Mouse (Mus musculus) ES-CJ7 (cell line): ENCODE results near the gene Kirrel2.

ENCODE experiments used
- DNase-seq: peaks from one replicate; pipeline ENCODE4 v3.0.0; 2011; ENCODE audit warnings: low read depth, low spot score

The Kirrel2 gene

GRCm38 (mm10) chr7:30450241-30450640 lies 7.2 kb downstream of the Kirrel2 start:
- no peak for DNase-seq

- DNase-seq: peak; percentile 69
Measured at GRCm38 (mm10) chr7:30444971-30445751, 12.3 kb downstream of the Kirrel2 start, which contains the start of gene Aplp1. TSS of gene Aplp1 (minus strand) at chr7:30445535.

DNA sequence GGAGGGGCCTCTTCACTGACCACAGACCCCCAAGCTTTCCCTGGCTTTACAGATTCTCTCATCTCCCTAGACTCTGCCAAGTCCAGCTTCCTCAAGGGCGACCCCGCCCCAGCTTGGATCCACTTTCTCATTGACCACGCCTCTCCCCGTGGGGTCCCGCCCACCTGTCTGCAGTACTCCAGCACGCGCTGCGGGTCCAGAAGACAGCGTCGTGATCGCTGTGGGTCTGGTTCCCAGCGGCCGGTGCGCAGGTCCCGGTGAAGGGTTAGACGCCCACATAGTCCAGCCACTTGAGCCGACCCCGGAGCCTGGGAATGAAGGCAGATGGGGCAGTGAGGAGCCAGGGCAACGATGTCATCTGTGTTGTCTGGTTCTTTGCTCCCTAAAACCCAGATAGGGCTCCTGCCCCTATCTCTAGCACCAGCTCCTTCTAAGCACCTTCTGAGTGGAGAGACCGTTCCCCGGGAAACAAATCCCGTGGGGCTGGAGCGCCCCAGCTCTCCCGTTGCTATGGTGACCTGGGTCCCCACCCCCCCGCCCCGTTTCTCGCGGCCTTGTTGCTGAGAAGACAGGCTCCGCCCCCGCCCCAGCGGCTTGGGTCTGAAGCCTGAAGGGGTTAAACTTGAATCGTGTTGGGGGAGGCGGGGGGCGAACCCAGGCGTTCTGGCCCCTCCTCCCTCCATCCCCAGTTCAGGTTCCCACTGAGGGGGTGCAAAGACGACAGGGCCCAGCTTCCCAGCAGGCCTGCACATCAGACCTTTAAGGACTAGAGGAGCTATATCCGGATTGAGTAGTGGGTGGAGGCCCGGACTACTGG lies 13.1 kb downstream of the Kirrel2 start:
- DNase-seq: peak; percentile 86

DNA sequence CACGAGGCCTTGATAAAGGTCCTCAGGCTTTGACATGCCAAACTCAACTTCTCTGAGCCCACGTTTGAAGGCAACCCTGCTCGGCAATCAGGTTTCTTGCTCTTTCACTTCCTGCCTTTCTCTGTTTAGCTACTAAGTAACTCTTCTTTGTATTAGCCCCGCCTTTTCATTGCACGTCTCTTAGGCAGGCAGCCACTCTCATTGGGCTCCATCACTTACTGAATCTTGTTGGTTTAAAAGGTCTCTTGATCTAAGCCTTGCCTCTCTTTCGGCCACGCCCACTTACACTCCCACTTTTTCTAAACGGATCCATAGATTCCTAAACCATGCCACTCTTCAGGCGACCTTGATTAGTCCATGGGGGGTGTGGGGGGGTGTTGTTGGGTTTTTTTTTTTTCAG lies 13.8 kb downstream of the Kirrel2 start:
- peak; percentile 84 for DNase-seq

DNA sequence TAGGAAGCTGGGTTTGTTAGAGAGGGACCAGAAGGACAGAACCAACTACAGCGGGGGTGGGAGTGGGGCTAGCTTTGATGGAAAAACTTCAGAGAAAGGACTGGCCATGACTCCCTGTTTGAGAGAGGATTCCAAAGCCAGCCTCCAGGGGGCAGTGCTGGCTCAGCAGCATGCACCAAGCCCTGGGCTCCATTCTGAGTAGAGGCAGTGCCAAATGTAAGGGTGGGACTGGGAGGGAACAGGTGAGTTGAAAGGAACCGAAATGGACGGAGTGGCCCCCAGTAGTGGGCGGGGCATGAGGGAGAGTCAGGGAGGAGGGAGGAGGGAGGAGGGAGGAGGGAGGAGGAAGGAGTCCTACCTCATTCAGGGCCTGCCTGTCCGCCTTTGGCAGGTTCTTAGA lies 16.8 kb downstream of the Kirrel2 start:
- peak; percentile 90 for DNase-seq

- no peak for DNase-seq
Measured at GRCm38 (mm10) chr7:30439734-30440133, 17.8 kb downstream of the Kirrel2 start.

DNA sequence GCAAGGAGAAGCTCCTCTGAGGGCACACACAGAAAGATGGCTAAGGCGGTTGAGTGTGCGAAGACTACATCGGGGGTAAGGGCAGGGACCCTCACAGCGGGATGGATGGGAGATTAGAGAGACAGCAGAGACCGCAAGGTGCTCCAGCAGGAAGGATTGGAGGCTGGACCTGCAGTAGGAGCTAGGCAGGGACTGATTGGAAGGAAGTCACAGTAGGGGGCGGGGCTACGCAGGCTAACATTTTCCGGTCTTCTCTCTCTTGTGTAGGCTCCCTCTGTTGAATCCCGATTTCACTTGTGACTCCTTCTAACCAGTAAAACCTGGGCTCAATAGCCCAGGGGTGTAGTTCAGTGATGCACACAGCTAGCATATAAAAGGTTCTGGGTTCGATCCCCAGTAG lies 20.6 kb downstream of the Kirrel2 start:
- peak; percentile 96 for DNase-seq

DNA sequence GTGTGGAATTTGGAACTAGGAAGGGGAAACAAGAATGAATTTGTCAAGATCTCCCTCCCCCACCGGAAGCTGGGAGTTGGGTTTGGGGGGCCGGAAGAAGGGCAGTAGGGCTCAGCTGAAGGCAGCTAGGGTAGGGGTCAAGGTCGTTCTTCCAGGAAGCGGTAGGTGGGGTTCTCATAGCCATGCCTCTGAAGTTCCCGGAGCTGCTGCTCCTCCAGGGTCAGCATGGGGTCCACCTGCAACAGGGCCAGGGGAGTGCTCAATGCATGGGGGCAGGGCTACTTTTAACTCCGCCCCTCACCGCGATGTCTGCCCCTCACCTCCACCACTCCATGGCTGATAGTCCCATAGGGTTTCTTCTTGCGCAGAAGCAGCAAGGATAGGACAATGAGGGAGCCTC lies 22.3 kb downstream of the Kirrel2 start:
- peak; percentile 91 for DNase-seq

DNA sequence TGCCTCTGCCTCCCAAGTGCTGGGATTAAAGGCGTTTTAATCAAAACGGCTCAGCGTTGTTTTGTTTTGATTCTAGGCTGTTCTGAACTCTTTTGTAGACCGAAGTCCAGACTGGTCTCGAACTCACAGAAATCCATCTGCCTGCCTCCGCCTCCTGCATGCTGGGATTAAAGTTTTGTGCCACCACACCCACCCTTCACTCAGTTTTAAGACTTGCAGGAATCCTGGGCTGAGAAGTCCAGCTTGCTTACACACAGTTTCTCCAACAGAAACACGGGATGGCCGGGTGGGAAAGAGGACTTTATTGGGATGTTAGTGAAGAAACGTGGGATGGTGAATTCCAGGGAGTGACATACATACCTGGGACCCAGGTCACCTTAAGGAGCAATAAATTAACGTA lies 22.8 kb downstream of the Kirrel2 start:
- DNase-seq: peak; percentile 64

DNA sequence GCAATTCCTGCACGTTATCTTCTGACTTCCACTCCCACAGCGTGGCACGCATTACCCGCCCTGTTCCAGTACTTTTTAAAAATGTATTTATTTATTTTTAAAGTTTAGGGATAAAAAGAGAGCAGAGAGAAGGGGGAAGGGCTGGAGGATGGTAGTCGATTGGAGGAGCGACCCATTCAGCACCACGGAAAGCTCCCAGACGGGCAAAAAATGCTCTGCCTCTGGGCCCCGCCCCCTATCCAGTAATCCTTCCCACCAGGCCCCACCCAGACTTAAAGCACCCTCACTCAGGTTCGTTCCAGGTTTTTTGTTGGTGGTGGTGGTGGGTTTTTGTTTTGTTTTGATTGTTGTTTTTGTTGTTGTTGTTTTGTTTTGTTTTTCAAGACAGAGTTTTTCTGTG lies 23.3 kb downstream of the Kirrel2 start:
- peak; percentile 77 for DNase-seq

GRCm38 (mm10) chr7:30431793-30432192 lies 25.7 kb downstream of the Kirrel2 start:
- DNase-seq: peak; percentile 70

DNA sequence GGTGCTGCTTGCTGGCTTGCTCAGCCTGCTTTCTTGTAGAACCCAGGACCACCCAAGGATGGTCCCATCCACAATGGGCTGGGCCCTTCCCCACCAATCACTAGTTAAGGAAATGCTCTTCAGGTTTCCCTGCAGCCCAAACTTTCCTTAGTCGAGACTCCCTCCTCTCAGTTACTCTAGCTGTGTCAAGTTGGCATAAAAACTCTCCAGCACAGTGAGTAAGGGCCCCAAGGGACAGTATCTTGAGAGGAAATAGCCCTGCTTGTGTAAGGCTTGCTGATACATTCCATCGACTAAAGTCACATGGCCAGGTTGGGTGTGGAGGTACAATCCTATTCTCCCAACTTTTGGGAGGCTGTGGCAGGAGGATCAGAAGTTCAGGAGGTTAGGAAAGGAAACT lies 27.3 kb downstream of the Kirrel2 start:
- DNase-seq: no peak

GRCm38 (mm10) chr7:30429327-30429726 lies 28.2 kb downstream of the Kirrel2 start:
- DNase-seq: no peak

DNA sequence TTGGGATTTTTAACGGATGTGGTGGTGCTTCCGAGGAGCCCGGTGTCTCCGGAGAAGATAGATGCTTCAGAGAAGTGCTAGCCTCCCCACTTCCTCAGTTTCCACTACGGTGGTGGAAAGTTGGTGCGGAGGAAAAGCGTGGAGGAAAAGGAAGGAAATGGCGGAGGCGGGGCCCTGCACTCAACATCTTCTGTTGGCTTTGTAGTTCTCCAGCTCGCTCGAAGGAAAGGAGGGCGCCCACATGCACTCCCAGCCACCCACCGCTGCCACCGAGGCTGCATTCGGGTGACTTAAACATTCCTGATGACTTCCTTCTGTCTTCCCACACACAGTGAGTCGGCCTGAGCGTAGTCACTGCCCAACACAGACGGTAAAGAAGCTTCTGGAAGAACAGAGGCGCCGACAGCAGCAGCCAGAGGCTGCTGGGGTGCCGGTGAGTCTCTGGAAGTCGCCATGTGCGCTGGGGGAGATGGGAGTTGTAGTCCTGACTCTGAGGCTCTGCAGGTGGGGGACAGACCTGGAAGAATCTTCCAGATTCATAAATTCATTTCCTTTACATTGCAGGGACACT lies 34.3 kb downstream of the Kirrel2 start:
- DNase-seq: no peak

DNA sequence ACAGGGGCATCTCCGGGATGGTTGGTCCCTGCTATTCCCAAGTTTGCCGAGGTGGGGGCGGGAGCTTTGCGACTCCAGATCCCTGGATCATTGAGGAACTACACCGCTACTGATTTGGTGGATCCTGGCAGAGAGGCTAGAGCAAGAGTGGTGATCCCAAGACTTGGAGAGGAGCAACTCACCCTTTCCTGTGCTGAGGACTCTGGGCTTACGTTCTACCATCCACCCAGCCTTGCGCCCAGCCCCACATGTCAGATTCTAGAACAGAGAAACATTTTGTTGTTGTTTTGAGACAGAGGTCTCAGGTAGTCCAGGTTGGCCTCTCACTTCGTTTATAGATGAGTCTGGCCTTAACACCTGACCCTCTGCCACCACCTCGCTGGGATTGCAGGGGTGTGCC lies 34.9 kb downstream of the Kirrel2 start:
- DNase-seq: no peak

DNA sequence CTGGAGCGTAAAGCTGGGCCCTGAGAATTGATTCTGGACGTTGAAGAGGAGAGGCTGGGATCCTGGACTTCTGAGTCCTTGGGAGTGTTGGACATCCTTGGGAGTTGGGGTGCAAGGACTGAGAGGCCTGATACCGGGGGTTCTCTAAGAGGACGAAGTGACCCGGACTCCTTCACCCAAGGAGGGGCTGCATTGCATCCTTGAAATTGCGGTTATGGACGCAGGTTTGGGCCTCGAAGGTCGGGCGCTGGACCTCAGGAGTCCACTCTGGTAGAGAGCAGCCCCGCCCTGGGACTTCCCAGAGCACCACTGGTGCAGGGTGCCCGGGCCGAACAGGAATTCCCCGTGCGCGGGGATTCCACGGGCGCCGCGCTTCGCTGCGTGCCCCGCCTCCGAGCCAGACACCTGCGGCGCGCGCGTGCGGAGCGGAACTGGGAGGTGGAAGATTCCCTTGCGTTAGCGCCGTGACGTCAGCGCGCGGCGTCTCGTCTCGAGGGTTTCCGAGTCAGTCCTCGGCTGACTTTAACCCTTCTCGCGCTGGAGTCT lies 35.5 kb downstream of the Kirrel2 start:
- peak; percentile 91 for DNase-seq

DNA sequence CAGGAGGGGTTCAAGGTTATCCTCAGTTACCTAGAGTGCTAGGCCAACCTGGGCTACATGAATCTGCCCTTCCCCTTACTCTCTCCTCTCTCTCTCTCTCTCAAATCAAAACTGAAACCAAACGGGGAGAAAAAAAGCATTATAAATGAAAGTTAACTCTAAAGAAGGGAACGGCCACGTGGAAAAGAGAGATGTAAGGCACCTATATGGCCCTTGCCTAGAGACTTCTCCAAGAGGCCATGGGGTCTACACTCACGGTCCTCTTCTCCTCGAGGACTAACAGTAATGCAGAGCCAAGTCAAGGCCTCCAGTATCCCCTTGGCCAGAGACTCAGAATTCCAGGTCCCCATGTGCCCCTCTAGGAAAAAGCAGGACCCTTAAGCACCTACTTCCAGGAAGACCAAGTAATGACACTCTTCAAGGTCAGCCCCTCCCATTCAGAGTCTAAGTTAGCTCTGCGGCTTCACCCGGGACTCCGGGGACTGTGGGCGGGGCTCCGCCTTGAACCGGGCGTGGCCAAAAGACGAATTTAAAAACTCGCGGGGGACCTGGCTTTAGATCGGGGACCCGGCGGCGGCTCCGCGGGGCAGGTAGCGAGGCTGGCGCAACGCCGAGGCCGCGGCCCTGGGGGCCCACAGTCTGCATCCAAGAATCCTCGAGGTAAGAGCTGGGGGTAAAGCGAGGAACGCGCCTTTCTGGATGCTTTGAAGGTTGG lies 36.2 kb downstream of the Kirrel2 start, which contains the start of gene Nfkbid:
Gene Nfkbid (plus strand): TSS at position 558 of the 715 bp plus-strand sequence.
- peak; percentile 90 for DNase-seq

DNA sequence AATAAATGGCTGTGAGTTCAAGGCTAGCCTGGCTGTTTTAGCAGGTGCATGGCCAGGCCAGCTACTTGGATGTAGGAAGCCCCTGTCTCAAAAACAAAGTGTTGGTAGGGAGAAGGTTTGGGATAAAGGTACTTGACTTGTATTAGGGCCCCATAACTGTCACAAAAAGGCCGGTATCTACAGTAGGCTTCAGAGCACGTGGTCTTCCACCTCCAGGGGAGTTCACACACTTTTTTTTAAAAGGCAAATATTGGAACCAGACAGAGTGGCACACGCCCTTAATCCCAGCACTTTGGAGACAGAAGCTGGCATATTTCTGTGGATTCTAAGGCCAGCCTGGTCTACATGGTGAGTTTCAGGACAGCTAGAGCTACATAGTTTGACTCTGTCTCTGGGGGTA lies 36.8 kb downstream of the Kirrel2 start:
- no peak for DNase-seq

DNA sequence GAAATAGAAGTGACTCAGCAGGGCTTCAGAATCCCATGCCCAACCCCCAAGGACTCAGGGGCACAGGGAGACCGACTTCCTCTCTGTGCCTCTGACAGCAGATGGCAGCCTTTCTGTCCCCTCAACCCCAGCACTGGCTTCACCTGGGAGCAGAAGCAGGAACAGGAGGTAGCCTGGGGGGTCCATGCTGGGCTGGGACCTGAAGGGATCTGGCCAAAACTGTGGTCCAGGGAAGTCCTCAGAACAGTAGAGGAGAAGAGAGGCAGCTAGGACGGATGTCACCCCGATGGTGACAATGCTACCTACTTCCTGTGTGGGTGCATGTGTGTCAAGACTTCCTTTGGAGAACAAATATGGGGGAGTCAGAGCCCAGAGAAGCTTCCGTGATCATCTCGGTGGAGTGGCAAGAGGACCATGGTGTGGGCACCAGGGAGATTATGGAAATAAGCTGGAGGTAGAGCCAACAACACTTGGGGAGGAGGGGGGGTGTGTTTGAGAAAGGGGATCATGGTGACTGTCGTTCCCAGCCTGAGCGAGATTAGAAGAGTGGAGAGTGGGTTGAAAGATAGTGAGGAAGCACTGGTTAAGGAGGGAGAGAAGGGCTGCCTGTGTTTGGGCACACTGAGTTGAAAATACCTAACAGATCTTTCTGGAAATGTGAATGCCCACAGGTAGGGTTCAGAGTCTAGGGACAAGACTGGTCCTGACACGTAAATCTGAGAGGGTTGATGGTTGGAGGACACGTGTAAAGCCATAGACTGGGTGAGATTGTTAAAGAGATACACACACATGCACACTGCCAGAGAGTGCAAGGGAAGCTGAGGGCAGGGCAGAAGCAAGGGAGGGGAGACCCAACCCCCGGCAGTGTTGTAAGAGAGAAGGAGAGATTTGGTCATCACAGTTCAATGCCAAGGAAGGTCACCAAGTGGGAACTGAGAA lies 37.7 kb downstream of the Kirrel2 start, which contains the start of gene Hcst:
Gene Hcst (minus strand): TSS at position 294 of the 939 bp plus-strand sequence.
- DNase-seq: no peak

GRCm38 (mm10) chr7:30417856-30418255 lies 39.6 kb downstream of the Kirrel2 start:
- no peak for DNase-seq
